Mouse (Mus musculus) B cell, adult 2 months (primary cell): Measurements from ENCODE around the gene Capn11.

Source experiments
- DNase-seq, 2 experiments: peaks; one replicate each; pipeline ENCODE4 v3.0.0; 2022

The Capn11 gene

DNA sequence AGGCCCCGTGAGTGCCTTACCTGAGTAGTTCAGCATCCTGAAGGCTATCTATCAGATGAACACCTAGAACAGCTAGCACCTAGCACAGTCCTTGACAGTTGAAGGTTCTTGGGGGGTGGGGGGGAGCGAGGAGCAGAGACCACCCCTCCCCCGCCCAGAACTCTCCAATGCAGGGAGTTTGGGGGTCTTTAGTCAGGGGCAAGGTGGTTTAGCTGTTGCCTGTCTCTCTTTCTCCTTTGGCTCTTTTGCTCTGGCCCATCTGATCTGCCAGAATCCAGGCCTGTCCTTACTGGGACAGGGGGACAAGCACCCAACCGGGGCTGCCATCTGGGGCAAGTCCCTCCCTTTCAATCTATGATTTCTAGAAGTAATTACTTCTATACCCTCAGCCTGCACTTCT, at the start of gene Capn11:
Gene Capn11, minus strand, starts transcription at position 101 of the 400 bp plus-strand sequence.
- no peak for DNase-seq

DNA sequence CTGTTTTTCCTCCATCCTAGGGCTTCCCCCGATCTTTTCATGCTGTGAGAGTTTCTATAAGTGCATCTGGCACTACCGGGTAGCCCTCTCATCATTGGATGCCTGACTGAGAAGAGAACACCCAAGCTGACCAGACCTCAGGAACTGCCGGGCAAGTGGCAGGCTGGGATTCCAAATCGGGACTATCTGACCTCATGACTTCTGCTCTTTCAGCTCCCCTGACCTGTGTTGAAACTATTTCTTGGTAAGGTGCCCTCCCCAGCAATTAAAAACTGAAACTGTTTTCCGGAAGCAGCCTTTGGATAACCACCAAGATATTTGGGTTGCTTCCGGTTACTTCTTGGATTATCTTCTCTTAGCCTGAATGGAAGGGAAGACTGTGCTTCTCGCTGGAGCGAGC, 49.1 kb upstream of the Capn11 start:
- DNase-seq: no peak

DNA sequence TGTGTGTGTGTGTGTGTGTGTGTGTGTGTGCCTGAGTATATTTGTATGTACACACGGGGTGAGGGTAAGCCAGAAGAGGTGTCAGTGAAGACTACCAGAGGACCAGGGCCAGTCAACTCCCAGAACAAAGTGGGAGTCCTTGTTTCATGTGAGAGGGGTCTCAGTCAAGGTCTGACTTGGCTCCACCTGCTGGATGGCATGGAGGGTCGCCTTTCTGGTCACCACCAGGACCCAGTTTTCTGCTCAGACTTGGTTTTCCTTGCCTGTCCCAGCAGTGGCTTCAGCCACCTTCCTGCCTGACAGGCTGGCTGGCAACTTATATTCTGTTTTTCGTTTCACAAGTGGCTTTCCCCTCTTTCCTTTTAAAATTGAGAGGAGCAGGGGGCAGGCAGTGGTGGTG, 48.3 kb upstream of the Capn11 start:
- DNase-seq: no peak

DNA sequence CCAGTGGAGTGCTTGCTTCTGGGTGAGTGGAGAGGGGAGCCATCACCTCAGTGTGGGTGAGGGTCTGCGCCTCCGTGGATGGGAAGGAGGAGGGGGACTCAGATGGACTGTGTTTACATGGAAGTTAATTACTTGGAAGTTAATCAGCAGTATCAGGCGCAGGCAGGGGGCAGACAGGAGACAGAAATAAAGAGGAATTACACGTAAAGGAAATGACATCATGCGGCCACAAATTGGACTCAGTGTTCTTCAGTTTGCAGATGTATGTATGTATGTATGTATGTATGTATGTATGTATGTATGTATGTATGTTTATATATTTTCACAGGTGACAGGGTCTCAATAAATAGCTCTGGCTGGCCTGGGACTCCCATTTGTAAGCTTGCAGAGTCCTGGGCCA, 47.7 kb upstream of the Capn11 start:
- DNase-seq: no peak

DNA sequence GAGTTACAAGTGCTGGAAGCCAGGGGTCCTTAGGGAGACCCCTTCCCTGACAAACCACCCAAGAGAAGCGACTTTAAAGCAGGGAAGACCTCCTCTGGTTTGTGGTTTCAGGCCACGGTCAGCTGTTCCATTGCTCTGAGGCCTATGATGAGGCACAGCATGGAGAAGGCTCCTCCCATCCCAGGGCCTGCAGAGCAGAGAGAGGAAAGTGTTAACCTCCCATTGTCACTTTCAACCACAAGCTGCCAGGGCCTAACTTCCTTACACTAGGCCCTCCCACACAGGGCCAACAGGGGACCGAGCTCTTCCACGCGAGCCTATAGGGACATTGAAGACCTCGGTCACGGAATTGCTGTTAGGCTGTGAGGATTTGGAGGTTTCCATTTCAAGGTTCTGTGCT, 44.1 kb upstream of the Capn11 start:
- DNase-seq: no peak

DNA sequence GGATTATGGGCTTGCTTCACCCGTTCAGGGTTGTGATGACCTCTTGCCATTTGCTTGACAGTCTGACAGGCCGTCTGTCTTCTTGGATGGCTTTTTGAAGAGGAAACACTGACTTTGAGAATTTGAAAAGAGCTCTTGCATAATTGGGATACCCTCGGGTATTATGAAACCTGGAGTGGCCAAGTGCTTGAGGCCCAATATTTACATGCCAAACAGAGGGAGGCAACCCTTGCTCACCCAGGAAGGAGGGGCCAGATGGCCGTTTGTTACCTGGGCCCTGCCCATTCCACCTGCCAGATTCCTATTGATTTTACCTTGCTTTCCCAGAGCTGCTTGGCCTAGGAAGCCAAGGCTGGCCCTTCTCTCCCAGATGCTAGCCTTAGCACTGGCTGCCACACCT, 43.1 kb upstream of the Capn11 start:
- DNase-seq: no peak

DNA sequence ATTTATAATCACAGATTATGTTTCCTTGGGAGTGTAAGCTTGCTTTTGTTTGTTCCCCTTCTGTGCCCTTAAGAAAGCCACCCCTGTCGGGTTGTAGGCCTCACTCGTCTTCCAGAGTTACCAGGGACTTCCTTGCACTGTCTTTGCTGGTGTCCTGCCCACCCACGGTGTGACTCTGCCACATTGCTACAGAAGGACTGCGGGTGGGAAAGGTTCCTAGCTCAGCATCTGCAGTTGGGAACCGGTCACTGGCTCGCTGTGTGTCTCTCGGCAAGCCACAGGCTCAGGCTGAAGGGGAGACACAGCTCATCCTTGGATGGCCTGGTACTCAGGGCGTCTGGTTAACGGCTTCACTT, 42.1 kb upstream of the Capn11 start:
- DNase-seq: no peak

DNA sequence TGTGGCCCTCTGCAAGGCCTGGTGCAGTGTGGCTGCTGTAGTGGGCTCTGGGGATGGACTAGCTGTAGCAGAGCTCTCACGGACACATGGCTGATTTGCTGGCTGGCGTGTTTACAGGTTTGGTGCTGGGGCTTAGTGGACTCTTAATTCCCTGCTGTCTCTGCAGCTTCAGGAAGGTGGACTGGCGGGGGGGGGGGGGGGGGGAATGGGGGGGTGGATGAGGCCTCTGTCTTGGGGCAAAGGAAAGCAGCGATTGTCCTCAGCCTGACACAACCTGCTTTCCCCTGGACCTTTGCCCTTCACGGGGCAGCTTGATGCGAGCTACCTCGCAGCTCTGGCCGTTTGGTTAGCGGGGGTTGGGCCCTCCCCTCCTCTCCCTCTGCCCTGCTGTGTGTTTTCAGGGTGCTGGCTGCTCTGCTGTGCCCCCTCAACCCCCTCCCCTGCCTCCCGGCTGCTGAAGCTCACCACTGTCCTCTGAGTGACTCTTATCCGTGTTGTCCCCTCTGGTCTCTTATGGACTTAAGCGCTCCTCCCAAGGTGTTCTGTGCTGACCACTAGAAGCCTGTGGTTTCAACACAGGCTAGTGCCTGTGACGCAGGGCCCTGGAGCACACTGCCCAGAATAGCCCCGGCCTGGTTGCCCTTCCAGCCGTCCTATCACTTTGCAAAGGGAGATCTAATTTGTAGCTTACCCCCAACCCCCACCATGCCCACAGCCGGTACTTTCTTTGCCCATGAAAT, 41.5 kb upstream of the Capn11 start:
- no peak for DNase-seq

DNA sequence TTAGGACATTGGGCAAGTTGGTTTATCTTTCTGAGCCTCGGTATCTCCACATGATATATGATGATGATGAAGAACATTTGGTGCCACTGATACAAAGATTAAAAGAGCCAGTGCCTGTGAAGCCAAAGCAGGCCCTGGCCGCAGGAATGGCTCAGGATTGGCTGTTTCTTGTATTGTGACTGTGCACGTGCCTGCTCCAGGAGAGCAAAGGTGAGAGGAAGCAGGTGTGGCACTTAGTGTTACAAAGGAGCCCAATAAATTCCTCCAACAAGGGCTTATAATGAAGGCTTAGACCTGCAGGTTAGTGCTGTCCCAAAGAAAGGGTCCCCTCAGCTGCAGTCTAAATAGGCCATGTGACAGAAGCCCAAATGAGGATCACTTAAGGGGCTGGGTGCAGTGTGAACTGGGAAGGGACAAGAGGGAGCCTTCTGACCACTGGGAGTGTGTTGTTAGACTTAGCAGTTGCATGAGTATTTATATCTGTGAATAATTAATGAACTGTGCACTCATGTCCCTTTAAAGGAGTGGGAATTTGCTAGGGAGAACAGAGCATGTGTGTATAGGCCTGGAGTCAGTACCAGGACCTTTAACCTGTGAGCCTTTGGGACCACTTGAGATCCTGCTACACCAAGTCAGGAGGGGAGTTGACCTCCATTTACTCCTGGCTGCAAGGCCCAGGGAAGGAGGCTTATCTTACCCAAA, 40.1 kb upstream of the Capn11 start:
- no peak for DNase-seq

DNA sequence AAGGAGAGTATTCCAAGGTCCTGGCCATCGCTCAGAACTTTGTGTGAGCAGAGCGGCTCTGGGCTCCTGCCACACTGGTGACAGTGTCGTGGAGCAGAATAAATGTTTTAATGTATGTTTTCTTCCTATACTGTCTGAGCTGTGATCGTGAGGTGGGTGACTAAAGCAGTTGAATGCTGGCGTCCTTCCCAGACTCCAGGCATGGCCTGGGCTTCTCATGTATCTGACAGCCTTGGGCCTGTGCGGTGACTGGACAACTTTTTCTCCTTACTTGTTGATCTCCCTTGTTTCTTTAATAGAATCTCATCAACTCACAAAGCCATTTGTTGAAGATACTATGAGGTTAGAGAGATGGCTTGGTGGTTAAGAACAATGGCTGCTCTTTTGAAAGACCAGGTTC, 39.2 kb upstream of the Capn11 start:
- no peak for DNase-seq

DNA sequence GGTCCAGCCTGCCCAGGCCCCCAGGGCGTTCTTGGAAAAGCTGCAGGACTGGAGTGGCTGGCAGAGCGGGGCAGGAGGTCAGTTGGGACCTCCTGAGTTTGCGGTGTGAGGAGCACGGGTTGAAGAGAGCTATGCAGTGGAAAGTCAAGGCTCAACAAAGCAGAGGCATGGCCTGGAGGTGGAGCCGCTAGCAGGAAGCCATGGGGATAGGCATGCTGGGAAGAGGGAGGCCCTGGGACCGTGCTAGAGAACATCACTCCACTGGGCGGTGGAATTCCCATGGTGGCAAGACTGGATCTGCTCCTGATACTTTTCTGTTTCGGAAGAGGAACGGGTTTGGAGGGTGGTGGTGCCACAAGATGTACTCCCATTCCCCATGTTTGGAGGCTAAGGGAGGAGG, 37.9 kb upstream of the Capn11 start:
- no peak for DNase-seq

DNA sequence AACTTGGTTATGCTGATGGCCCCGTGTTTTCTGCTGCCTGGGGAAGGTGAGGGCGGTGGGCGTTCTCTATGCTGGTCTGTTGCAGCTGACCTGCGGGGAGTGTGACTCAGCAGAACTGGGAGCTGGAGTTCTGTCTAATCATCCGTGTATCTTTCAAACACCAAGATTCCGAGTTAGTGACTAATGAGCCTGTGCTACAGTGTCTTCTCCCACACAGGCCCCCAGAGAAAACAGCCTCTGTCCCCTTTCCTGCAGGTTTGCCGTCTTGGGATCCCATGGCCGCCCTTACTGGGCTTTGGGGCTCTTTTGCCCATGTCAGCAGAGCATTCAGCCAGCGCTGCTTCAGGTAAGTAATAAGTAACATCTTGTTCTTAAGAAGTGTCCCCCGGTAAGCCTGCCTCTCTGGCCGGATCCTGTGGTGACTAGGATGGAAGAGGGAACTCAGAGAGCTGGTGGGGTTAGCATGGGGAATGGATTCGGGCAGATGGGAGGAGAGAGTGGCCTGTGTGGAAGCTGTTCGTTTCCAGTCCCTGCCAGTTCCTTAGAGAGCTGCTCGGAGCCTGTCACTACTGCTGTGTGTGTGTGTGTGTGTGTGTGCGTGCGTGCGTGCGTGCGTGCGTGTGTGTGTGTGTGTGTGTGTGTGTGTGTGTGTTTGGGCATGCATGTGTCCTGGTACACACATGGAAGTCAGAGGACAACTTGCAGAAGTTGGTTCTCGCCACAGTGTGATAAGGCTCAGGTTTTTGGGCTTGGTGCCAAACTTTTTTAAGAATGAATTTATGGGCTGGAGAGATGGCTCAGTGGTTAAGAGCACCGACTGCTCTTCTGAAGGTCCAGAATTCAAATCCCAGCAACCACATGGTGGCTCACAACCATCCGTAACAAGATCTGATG, 36.3 kb upstream of the Capn11 start:
- DNase-seq: no peak

DNA sequence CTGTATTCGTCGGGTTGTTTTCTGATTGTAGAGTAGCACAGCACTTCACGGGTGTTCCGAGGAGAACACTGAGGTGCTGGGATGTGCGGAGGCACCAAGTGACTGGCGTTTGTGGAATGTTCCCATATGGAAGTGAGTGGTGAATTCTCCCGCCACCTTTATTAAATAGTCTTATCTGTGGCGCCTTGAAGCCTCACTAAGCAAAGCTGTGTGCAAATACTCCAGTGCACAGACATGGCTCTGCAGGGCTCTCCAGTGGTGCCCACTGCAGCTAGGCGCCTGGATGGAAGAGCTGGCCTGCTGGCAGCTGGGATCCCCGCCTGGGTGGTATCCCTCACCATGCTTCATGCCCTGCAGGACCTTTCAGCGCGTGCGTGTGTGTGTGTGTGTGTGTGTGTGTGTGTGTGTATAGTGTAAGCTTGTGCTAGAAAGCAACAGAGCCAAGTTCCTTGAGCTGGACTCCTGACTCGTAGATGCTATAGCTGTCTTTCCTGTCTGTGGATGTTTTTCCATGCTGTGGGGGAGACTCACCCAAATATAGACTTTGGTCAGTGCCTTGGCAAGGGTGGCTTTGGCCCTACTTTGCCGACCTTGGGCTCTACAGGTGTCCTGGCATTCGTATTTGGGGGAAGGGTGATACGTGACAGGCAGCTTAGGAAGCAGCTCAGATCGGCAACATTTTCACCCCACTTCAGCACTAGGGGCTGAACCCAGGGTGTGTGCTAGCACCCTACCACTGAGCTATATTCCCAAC, 34.9 kb upstream of the Capn11 start:
- no peak for DNase-seq

DNA sequence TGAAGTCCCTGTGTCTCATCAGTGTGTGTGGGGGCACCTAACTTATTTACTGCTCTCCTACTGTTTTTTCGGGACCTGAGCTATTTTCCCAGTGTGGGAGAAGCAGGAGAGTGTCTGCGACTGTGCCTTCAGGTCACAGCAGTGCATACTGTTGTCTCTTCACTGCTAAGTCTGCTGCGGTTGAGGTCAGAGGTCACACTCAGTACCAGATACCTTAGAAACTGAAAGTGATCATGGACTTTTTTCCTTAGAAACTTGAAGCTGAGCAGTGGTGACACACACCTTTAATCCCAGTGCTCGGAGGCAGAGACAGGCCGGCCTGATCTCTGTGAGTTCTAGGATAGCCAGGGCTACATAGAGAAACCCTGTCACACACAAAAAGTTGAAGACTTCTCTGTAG, 33.0 kb upstream of the Capn11 start:
- no peak for DNase-seq

DNA sequence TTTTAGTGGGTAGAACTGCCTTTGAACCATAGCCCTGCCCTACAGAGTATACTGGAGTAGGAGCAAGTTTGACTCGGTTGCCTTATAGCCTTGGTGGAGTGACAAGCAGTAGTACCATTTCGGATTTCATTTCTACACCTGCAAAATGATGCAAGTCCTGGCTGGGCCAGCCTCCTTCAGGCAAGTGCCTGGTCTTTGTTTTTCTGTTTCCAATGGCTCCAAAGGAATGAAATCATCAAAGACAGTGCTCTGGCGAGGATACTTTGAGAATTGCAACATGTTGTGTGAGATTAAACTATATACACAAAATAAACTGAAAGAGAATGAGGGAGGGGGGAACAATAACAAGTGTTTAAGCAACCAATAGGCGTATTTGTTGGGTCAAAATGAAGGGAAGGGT, 30.9 kb upstream of the Capn11 start:
- no peak for DNase-seq

DNA sequence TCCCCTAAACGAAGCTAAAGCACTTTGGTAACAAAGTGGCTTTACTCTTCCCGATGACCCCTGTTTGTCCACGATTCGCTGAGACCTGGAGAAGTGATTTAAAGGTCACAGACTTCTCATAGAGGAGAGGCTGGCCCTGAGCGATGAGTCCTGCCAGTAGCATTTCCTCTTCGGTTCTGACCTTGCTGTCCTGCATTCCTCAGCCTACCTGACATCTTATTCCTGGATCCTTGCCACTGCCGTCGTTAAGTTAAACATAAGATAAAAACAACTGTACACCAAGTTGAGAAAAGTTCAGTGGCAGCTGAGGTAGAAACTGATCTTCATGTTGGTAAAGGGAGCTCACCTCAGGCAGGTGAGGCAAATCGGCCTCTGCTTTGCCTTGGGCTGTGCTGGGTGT, 30.0 kb upstream of the Capn11 start:
- DNase-seq: no peak

DNA sequence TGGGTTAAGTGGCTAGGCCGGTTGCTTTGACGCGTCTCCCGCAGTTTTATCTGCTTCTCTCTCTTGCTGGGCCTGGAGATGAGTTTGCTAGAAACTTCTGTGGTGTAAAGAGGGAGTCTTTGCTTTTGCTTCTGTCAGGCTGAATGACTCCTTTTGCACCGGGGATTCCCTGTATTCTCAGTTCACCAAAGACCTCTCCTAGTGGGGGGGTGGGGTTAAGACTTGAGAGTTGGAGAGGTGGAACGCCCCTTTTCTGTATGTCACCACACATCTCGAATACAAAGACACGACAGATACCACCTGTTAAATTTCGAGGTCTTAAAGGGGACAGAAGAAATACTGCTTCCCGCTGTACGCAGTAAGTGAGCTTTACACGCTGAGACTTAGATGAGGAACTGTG, 27.6 kb upstream of the Capn11 start, which contains the start of gene Tmem63b:
Gene Tmem63b, minus strand, starts transcription at position 190 of the 400 bp plus-strand sequence.
- peak in 1 of 2 experiments; percentile 36 for DNase-seq

DNA sequence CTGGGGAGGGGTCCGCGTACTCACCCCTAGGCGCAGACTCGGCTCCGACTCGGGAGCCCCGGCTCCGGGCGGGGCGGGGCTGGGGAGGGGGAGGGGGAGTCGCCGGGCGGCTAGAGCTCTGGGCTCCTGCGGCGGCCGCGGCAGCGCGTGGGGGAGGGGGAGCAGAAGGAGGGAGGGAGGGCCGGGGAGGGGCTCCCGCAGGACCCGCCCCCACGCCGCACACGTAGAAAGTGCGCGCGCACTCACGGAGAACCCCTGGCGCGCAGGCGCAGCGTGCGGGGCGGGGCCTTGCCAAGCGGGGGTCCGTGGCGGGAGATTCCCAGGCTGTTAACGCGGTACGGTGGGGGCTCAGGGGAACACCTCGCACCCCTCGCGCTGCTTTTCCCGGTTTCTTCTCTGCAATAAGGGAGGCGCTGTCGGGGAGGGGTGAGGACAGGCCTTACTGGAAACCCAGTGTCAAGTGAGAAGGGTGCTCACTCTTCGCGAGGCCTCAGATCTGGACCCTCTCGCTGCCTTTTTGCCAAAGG, 27.0 kb upstream of the Capn11 start, which contains the start of gene Mrpl14:
Gene Mrpl14, plus strand, starts transcription at position 230 of the 527 bp plus-strand sequence.
- DNase-seq: peak; percentile 91 to 94

DNA sequence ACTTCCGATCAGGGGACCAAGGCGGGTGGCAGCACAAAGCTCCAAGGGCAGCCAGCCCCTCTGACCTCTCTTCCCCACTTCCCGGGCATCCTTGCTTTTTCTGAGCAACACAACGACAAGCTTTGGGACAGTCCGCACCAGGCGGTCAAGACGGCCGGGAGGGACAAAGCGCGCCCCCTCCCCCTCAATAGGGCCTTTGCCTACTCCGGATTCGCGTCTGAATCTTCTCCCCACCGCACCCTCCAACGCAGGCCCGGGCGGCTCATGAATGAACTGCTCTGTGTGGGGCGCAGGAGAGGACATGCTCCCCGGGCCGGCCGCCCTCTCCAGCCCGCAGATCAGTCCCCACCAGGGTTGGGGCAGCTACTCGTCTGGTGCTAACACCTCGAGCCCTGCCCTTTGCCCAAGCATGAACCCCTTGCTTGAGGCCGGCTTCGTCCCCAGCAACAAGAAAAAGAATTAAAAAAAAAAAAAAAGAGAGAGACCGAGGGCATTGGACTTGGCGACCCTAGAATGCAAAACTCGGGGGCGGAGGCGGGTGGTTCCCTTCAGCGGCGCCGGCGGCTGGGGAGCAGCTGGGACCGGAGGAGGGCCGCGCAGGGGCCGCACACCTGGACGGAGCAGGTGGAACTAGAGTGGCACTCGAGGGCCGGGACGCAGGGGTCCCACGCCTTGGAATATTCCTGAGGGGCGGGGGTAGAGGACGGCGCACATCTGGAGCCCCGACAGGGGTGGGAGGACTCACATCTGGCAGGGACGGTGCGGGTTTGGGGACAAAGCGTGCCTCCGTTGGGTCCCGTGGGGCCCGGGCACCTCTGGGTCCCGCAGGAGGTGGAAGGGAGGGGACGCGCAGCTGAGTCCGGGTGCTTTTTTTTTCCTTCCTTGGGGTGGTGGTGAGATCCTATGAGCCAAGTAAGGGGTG, 26.3 kb upstream of the Capn11 start:
- peak; percentile 49 to 53 for DNase-seq

DNA sequence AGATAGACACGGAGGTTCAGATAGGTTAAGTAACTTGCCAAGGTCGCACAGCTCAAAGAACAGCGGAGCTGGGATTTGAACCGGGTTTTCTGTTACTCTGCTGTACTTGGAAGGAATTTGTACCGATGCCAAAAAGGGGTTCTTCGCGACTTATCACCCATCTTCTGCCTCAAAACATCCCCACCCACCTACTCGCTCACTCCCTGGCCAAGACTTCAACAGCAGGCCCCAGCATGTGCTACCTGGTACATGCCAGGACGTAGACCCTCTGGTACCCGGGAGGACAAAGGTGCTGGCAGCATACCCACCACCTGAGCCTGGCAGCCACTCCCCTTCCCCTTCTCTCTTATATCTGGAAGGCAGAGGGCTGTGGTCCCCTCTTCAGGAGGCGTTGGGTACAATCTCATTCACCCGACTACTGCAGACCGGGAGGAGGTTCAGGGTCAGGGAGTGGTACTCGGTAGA, 25.6 kb upstream of the Capn11 start:
- no peak for DNase-seq

DNA sequence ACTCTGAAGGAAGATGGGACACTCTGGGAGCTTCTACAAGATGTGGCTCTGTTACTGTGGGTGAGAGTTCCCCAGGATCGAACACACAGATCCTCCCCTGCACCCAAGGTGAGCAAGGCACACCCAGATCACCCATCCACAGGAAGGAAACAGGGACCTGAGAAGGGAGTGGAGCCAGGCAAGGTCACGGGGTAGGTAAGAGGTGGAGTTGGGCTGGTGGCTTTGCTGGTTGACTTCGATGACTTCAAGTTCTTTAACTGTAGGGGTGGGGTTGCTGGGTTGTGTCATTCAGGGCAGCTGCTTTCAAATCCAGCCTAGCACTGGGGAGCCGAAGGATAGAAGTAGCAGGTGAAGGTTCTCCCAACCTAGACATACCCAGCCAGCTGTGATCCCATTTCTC, 23.7 kb upstream of the Capn11 start:
- no peak for DNase-seq
